Mouse (Mus musculus) ovary, postnatal 14 days (tissue): ENCODE measurements at regions not wholly inside any gene's neighbourhood (a gene's known extent, or its start where the extent isn't known, plus 50 kb on each side); places are given as distances from the start of the nearest gene placed in this dataset.
A peak's percentile ranks its signal among the peaks of the same experiment; 100 is the strongest.

Source experiments
- DNase-seq: peaks from one replicate; pipeline ENCODE4 v3.0.0; 2022; ENCODE audit warnings: low spot score

DNA sequence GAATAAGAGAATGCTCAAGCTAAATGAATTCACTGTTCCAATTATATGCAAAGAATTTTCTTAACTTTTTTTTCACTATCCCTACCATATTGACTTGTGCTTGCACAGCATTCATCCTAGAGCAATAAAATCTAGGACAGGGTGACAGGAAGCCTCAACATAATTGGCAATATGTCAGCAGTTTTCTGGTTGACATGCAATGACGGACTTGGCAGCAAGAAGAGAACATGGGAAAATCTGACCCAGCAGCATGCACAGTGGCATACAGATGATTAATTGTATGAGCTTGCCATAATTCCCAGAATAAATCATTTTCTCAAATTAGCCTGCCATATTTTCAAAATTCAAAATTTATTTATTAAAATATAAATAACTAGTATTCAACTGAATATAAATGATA is 152.7 kb downstream of the Amy2a5 start:
- no peak for DNase-seq

DNA sequence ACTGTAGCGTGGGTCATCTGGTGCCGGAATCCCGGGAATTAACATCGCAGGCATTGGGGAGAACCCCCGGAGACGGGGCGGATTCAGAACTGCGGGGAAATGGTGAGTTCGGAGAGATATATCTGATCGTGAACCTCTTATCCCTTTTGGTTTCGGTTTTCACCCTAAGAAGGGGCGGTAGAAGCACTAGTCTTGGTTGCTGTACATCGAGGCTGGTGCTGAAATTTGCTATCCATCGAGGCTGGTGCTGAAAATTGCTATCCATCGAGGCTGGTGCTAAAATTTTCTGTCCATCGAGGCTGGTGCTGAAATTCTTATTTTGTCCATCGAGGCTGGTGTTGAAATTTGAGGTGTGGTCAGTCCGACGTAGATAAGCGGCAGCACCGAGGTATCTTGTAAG is 167.8 kb downstream of the Amy2a5 start:
- peak; percentile 0 for DNase-seq

DNA sequence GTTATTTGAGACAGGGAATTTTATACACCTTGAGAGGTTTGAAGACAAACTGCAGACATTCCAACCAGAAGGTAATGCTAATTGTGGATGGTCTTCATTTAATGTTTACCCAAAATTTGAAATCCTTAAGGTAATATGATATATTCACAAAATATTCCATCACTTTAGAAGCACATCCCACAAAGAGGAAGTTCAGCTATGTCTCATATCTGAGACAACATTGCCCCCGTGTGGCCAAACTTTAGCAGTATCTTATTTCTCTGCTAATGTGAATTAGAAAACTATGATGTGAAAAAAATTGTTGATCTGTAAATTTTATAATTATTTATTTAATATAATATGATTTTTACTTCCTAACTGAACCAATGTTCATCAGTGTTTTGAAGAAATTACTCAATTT is 177.9 kb downstream of the Amy2a5 start:
- DNase-seq: peak; percentile 7
